Mouse (Mus musculus): ENCODE measurements at regions not wholly inside any gene's neighbourhood (a gene's known extent, or its start where the extent isn't known, plus 50 kb on each side); places are given as distances from the start of the nearest gene placed in this dataset.

DNA sequence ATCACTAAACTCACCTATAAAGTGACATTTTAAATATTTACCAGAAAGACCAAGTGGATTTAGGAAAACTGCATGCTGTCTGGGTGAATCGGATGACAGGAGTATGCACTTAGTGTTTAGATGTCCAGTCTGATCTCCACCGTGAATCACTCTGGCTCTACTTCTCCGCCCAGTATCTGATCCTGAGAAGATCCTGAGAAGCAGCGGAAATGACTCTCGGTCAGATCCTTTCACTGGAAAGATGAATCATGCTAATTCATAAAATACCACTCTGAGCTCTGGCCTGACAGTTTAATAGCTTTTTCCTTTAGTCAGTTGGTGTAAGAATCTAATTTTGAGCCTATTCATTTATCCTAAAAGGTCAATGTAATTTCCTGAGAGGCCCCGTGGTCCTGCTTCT lies 252.6 kb upstream of the Smlr1 start:
- WGBS, result 87% methylated on average over 6 of the region's 6 CpGs
- Histone ChIP-seq H3K9me3 (ENCODE audit: low read length) (no peaks in the 10 kb centered on the region), H3K9ac (no peak overlapping the region), H3K27ac (ENCODE audit: low read depth, low read length) (no peak overlapping the region), H3K4me1 (ENCODE audit: insufficient read depth) (no peaks in the 10 kb centered on the region), H3K36me3 (ENCODE audit: insufficient read depth) (no peaks in the 10 kb centered on the region), H3K27me3 (ENCODE audit: insufficient read depth, low read length) (no peaks in the 10 kb centered on the region), H3K4me2 (ENCODE audit: low read depth) (no peak overlapping the region), H3K4me3 (ENCODE audit: low read depth, low read length) (no peak overlapping the region)
- no peak for TF ChIP-seq CTCF (IDR thresholded peaks at IDR 0.05; ENCODE audit: low read depth)
- DNase-seq, result no peak
- ATAC-seq, result no peak

DNA sequence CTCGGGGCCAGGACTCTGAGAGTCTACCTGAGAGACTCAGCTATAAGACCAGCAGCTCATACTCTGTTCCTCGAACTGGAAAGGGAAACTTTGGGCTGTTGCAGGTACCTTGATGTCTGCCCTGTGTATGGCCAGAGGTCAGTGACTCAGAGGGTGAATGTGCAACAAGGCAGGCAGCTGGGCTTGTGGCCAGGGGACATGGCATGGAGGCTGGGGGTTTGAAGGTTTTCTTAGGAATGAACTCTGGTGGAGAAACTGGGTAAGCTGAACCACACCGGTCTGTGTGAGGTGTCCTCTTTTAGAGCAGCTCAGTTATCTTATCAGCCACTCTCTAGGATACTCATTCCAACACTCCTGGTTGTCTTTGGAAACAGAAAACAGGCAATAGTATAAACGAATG lies 251.9 kb upstream of the Smlr1 start:
- TF ChIP-seq CTCF (IDR thresholded peaks at IDR 0.05; ENCODE audit: low read depth), result no peak
- no peak overlapping the region for H3K27ac ChIP-seq (ENCODE audit: low read depth, low read length)
- no peaks in the 10 kb centered on the region for H3K36me3 ChIP-seq (ENCODE audit: insufficient read depth)
- ATAC-seq, result no peak
- 88% methylated on average over 4 of the region's 4 CpGs for WGBS
- no peaks in the 10 kb centered on the region for H3K27me3 ChIP-seq (ENCODE audit: insufficient read depth, low read length)
- H3K4me1 ChIP-seq (ENCODE audit: insufficient read depth), result no peaks in the 10 kb centered on the region
- no peak overlapping the region for H3K4me2 ChIP-seq (ENCODE audit: low read depth)
- H3K9ac ChIP-seq, result no peak overlapping the region
- H3K4me3 ChIP-seq (ENCODE audit: low read depth, low read length), result no peak overlapping the region
- H3K9me3 ChIP-seq (ENCODE audit: low read length), result no peaks in the 10 kb centered on the region
- no peak for DNase-seq

DNA sequence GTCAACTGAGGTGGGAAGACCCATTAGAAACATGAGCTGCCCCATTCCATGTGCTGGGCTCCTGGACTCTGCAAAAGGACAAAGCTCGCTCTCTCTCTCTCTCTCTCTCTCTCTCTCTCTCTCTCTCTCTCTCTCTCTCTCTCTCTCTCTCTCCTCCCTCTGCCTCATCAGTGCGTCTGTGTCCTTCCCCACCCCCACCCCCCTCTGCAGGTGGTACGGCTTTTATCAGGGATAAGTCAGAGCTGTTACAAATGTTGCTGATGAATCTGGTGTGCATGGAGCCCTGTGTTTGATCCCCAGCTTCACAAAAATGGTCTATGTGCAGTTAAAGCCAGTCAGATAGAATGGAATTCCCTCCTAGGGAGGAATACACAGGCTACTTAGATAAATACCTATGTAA lies 247.8 kb upstream of the Smlr1 start:
- no peak for TF ChIP-seq CTCF (IDR thresholded peaks at IDR 0.05; ENCODE audit: low read depth)
- Histone ChIP-seq H3K27ac (ENCODE audit: low read depth, low read length) (no peak overlapping the region), H3K9me3 (ENCODE audit: low read length) (no peaks in the 10 kb centered on the region), H3K4me2 (ENCODE audit: low read depth) (no peak overlapping the region), H3K9ac (no peak overlapping the region), H3K27me3 (ENCODE audit: insufficient read depth, low read length) (no peaks in the 10 kb centered on the region), H3K4me3 (ENCODE audit: low read depth, low read length) (no peak overlapping the region), H3K4me1 (ENCODE audit: insufficient read depth) (no peaks in the 10 kb centered on the region), H3K36me3 (ENCODE audit: insufficient read depth) (no peaks in the 10 kb centered on the region)
- DNase-seq (no peak), ATAC-seq (no peak)
- WGBS, result 53% methylated on average over 3 of the region's 3 CpGs

DNA sequence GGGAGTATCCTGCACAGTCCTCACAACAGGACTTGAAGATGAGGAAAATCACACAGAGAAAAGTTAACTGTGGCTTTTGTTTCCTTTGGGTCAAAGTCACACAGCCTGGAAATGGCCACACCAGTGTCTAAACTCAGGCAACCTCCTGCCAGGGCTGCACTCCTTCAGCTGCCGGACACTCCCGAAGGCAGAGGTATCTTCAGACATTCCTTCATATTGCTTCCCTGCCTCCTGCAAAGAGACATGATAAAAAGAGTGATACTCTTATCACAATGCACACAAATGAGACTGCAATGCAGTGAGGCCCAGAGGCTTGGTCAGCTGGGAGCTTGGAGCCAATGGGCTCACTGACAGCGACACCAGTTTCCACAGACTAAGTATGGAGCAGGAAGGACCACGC lies 243.4 kb upstream of the Smlr1 start:
- TF ChIP-seq CTCF (IDR thresholded peaks at IDR 0.05; ENCODE audit: low read depth), result no peak
- ATAC-seq (no peak), DNase-seq (no peak)
- 95% methylated on average over 4 of the region's 4 CpGs for WGBS
- H3K4me1 ChIP-seq (ENCODE audit: insufficient read depth), result no peaks in the 10 kb centered on the region
- no peaks in the 10 kb centered on the region for H3K36me3 ChIP-seq (ENCODE audit: insufficient read depth)
- no peak overlapping the region for H3K27ac ChIP-seq (ENCODE audit: low read depth, low read length)
- H3K9me3 ChIP-seq (ENCODE audit: low read length), result no peaks in the 10 kb centered on the region
- H3K4me2 ChIP-seq (ENCODE audit: low read depth), result no peak overlapping the region
- no peak overlapping the region for H3K9ac ChIP-seq
- no peaks in the 10 kb centered on the region for H3K27me3 ChIP-seq (ENCODE audit: insufficient read depth, low read length)
- H3K4me3 ChIP-seq (ENCODE audit: low read depth, low read length), result no peak overlapping the region

DNA sequence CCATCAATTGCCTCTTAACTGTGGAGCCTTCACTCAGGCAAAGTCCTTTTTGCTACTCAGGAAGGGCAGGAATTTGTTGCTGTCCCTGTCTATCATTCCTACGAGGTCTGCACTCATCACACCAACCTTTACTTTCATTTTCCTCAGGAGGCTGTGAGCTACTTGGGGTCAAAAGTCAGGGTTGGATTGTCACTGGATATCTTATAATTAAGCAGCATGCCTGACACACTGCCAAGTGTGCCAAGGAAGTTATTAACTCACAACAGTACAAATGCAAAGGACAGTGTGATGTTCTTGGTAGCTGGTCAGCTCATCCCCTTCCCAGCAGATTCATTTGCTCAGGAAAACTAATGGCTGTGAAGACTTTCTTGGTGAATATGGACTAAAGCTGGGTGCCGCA lies 241.7 kb upstream of the Smlr1 start:
- DNase-seq (no peak), ATAC-seq (no peak)
- no peak overlapping the region for H3K4me2 ChIP-seq (ENCODE audit: low read depth)
- no peaks in the 10 kb centered on the region for H3K27me3 ChIP-seq (ENCODE audit: insufficient read depth, low read length)
- no peaks in the 10 kb centered on the region for H3K4me1 ChIP-seq (ENCODE audit: insufficient read depth)
- no peaks in the 10 kb centered on the region for H3K36me3 ChIP-seq (ENCODE audit: insufficient read depth)
- H3K4me3 ChIP-seq (ENCODE audit: low read depth, low read length), result no peak overlapping the region
- no peaks in the 10 kb centered on the region for H3K9me3 ChIP-seq (ENCODE audit: low read length)
- no peak for TF ChIP-seq CTCF (IDR thresholded peaks at IDR 0.05; ENCODE audit: low read depth)
- 69% methylated on average over 2 of the region's 2 CpGs for WGBS
- no peak overlapping the region for H3K27ac ChIP-seq (ENCODE audit: low read depth, low read length)
- no peak overlapping the region for H3K9ac ChIP-seq

DNA sequence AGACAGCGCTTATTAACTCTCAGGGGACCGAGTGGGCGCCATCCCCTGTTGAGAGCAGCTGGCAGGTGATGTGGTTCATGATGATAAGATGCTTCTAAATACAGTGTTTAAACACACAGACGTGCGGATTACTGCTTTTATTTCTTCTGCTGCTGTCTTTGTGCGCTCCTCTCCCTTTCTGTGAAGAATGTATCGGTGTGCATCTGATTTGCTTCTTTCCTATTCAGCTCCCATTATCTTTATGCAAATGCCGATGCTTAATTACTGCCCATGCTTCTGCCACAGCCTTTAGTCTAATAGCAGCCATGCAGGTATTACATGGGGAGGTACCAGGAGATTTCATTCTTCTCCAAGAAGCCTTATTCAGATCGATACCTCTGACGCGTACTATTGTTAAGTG lies 240.6 kb upstream of the Smlr1 start:
- ATAC-seq, result peak; percentile 68

DNA sequence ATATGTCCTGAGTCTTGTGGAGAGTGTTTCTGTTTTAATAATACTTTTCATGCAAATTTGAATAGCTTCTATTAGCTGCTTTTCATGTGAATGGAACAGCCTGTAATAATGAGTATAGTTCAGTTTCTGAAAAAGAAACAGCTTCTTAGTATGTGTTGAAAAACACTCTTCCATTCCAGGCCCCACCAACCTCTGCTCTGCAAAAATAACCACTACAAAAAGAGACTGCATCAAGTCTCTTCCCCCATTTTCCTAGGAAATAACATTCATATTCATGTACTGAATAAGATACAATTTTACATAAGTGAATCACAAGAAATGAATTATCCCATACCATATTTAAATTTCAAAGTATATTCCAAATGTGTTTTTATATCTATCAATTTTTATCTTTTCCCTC lies 234.0 kb upstream of the Smlr1 start:
- DNase-seq (no peak), ATAC-seq (no peak)
- Histone ChIP-seq H3K9ac (no peak overlapping the region), H3K27ac (ENCODE audit: low read depth, low read length) (no peak overlapping the region), H3K4me1 (ENCODE audit: insufficient read depth) (no peaks in the 10 kb centered on the region), H3K27me3 (ENCODE audit: insufficient read depth, low read length) (no peaks in the 10 kb centered on the region), H3K9me3 (ENCODE audit: low read length) (no peaks in the 10 kb centered on the region), H3K4me3 (ENCODE audit: low read depth, low read length) (no peak overlapping the region), H3K4me2 (ENCODE audit: low read depth) (no peak overlapping the region), H3K36me3 (ENCODE audit: insufficient read depth) (no peaks in the 10 kb centered on the region)
- TF ChIP-seq CTCF (IDR thresholded peaks at IDR 0.05; ENCODE audit: low read depth), result no peak

More for the DNA sequence above, 240.6 kb upstream of the Smlr1 start:
- WGBS, result 31% methylated on average over 11 of the region's 11 CpGs
- Histone ChIP-seq H3K9me3 (ENCODE audit: low read length) (no peaks in the 10 kb centered on the region), H3K9ac (no peak overlapping the region), H3K4me1 (ENCODE audit: insufficient read depth) (no peaks in the 10 kb centered on the region), H3K36me3 (ENCODE audit: insufficient read depth) (no peaks in the 10 kb centered on the region), H3K4me3 (ENCODE audit: low read depth, low read length) (no peak overlapping the region), H3K27me3 (ENCODE audit: insufficient read depth, low read length) (no peaks in the 10 kb centered on the region), H3K27ac (ENCODE audit: low read depth, low read length) (0 out of 2 replicates have a peak overlapping the region, but pooled peaks have one; percentile 35), H3K4me2 (ENCODE audit: low read depth) (no peak overlapping the region)
- TF ChIP-seq CTCF (IDR thresholded peaks at IDR 0.05; ENCODE audit: low read depth), result no peak
- DNase-seq, result peak; percentile 29

DNA sequence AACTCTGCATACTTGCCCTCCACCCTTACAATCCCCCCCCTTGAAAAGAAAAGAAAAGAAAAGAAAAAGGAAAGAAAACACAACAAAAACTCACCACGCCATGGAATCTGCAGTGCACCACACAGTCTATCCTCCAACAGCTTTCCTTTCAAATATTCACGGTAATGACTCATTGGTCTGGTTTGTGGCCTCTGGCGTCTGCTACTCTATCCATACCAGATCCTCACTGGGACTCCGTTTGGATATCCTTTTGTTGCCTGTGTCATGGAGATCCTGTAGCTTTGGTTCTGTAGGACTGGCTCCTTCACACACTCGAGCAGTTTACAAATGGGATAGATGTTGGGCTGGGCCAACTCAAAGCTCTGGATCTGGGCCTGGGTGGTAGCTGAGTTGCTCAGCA lies 232.4 kb upstream of the Smlr1 start:
- no peak overlapping the region for H3K4me2 ChIP-seq (ENCODE audit: low read depth)
- ATAC-seq, result no peak
- H3K27me3 ChIP-seq (ENCODE audit: insufficient read depth, low read length), result no peaks in the 10 kb centered on the region
- 82% methylated on average over 5 of the region's 5 CpGs for WGBS
- no peak overlapping the region for H3K27ac ChIP-seq (ENCODE audit: low read depth, low read length)
- no peak overlapping the region for H3K4me3 ChIP-seq (ENCODE audit: low read depth, low read length)
- no peaks in the 10 kb centered on the region for H3K4me1 ChIP-seq (ENCODE audit: insufficient read depth)
- no peaks in the 10 kb centered on the region for H3K36me3 ChIP-seq (ENCODE audit: insufficient read depth)
- DNase-seq, result no peak
- TF ChIP-seq CTCF (IDR thresholded peaks at IDR 0.05; ENCODE audit: low read depth), result no peak
- no peaks in the 10 kb centered on the region for H3K9me3 ChIP-seq (ENCODE audit: low read length)
- no peak overlapping the region for H3K9ac ChIP-seq
